Mouse (Mus musculus) neural tube, embryonic 12.5 days (tissue): ENCODE data around the gene Anpep. TPM values are rescaled to one million over a fixed set of nuclear protein-coding genes. Genes with fewer than 3 reads are reported as not detected.

Experiments
- ATAC-seq: fragments of 200-750 bp; cut with Nextera tagmentation; 2 replicates; pipeline ENCODE4 v1.8.0; 2017; ENCODE audit warnings: low read depth, mild to moderate bottlenecking, moderate TSS enrichment, moderate library complexity; ENCODE audit not compliant: low FRiP score
- H3K27ac ChIP-seq: fragments of 300-500 bp; sonication (generic); 2 replicates; pipeline ENCODE4 v1.5.1; 2016
- H3K27me3 ChIP-seq: fragments of 300-500 bp; sonication (generic); replicated peaks from 2 replicates; pipeline ENCODE4 v1.6.1; 2016; ENCODE audit warnings: mild to moderate bottlenecking
- H3K36me3 ChIP-seq: fragments of 300-500 bp; sonication (generic); 2 replicates; pipeline ENCODE4 v1.6.1; 2016; ENCODE audit warnings: mild to moderate bottlenecking
- H3K4me1 ChIP-seq: fragments of 300-500 bp; sonication (generic); 2 replicates; pipeline ENCODE4 v1.6.1; 2016
- H3K4me2 ChIP-seq: fragments of 300-500 bp; sonication (generic); replicated peaks from 2 replicates; pipeline ENCODE4 v1.6.1; 2016; ENCODE audit warnings: mild to moderate bottlenecking
- H3K4me3 ChIP-seq: fragments of 300-500 bp; sonication (generic); 2 replicates; pipeline ENCODE4 v1.5.1; 2016
- H3K9ac ChIP-seq: fragments of 300-500 bp; sonication (generic); 2 replicates; pipeline ENCODE4 v1.6.1; 2016; ENCODE audit warnings: mild to moderate bottlenecking
- H3K9me3 ChIP-seq: fragments of 300-500 bp; sonication (generic); 2 replicates; pipeline ENCODE4 v1.6.1; 2016; ENCODE audit warnings: mild to moderate bottlenecking
- WGBS: fragments of 180-500 bp; shearing (Covaris S2); methylation state at CpG from one replicate; pipeline ENCODE4 v1.1.7; 2016; 5-methylcytosine and 5-hydroxymethylcytosine counted together
- polyA plus RNA-seq: library from polyadenylated mRNA; unstranded; fragments of >200 nt; fragmentation: Nextera tagmentation; extraction: Ambion mirVana; gene quantifications from 2 replicates; pipeline ENCODE4 v1.2.1, GENCODE M21; 2016

Anpep gene
- polyA plus RNA-seq, 1 experiment from 2014 or later, result 6.7 TPM

DNA sequence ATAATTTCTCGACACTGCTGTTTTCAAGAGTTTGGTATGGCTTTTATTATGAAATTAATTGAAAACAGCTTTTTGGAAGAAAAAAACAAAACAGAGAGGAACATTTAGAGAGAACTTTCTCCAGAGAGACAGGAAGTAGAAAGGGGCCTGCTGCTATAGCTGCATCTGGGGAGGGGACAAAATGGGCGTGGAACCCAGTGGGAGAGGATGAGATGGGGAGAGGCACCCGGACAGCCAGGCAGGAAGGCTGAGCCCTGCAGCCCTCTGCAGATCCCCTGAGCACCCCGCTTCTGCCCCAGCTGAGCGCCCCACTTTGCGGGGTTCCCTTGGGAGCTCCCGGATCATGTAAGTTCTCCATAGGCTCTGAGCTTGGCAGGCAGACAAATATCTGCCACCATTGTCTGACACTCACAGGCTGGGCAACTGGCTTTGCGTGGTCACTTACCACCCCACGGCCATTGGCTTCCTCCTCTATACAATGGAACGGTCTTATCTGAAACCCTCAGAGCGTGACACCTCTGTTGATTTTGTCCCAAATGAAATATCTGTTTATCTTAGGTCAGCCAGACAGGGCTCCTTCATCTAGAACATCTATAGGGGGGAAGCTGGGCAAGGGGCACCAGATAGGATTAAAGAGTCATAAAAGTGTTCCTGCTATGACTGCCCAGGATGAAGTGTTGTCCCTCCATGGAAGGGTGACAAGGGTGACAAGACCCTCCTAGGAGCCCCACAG is 2.5 kb downstream of the Anpep start:
- H3K4me1 ChIP-seq, result no peaks in the 10 kb centered on the region
- no peak overlapping the region for H3K4me3 ChIP-seq
- no peaks in the 10 kb centered on the region for H3K27me3 ChIP-seq
- H3K9me3 ChIP-seq, result no peaks in the 10 kb centered on the region
- no peak overlapping the region for H3K27ac ChIP-seq
- no peak for ATAC-seq
- no peaks in the 10 kb centered on the region for H3K36me3 ChIP-seq
- no peak overlapping the region for H3K9ac ChIP-seq
- WGBS, result 81% methylated on average over 11 of the region's 11 CpGs
- no peak overlapping the region for H3K4me2 ChIP-seq

DNA sequence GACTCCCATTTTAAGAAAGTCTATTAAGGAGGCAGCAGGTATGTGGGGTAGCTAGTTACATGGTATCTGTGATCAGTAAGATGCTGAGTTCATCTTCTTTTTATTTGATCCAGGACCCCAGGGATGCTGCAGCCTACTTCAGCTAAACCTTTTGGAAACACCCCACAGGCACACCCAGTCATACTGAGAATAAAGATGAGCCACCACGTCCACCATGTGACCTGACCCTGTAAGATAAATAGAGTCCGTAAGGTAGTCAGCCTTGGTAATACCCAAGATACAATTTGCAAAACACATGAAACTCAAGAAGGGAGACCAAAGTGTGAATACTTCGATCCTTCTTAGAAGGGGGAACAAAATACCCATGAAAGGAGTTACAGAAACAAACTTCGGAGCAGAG is 4.6 kb downstream of the Anpep start:
- WGBS, result 83% methylated on average over 4 of the region's 4 CpGs
- Histone ChIP-seq H3K36me3 (no peaks in the 10 kb centered on the region), H3K9me3 (no peaks in the 10 kb centered on the region)

DNA sequence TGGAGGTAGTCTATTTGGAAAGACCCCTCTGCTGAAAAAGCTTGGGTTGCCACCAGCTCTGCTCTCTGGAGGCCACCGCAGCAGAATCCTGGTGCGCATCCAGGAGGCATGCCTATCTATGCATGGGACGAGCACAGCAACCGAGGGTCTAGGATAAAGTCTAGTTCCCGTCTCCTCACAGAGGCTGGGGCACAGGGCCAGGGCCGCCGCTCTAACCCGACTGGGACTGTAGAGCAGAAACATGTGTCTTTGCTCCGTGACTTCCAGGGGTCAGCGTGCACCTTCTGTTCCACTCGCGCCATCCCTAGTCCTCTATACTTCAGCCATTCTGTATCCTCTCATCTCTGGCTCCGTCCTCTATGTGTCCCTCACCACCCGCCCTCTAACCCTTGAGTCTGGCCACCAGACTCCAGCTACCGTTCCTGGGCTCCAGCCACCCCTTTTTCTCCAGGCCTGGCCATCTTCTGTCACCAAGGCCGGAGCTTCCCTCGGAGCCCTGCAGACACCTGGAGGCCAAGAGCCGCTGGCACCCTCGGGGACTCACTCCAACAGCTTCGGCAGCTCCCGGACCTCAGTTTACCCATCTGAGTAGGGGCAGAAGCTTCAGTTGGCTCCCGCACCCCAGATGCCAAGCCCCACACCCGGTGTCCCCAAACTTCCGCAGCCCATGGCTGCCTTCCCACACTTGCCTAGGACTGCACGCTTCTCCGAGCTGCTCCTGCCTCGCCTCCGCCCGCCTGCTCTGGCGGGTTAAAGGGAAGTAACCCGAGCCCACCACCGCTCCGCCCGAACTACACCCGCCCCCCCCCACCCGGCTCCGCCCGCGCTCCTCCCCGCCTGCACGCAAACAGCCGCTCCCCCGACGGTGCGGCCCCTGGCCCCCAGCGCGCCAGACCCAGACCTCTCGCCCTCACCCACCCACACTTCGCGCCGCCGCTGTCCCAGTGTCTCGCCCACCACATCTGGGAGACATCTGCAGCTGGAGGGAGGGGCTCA is 13.1 kb downstream of the Anpep start:
- no peak for ATAC-seq
- H3K4me3 ChIP-seq, result peak overlapping the region; percentile 31
- peaks cover 28% of the 10 kb centered on the region for H3K27me3 ChIP-seq
- no peaks in the 10 kb centered on the region for H3K36me3 ChIP-seq
- H3K4me2 ChIP-seq, result peak overlapping the region; percentile 62
- H3K27ac ChIP-seq, result no peak overlapping the region
- WGBS, result 10% methylated on average over 52 of the region's 53 CpGs
- no peak overlapping the region; the same call in 1 of the 2 replicates for H3K9ac ChIP-seq
- H3K9me3 ChIP-seq, result no peaks in the 10 kb centered on the region
- peaks cover 8% of the 10 kb centered on the region; the same call in 1 of the 2 replicates for H3K4me1 ChIP-seq

More for the DNA sequence above, 4.6 kb downstream of the Anpep start:
- no peaks in the 10 kb centered on the region for H3K4me1 ChIP-seq
- H3K4me2 ChIP-seq, result no peak overlapping the region
- H3K4me3 ChIP-seq, result no peak overlapping the region
- no peak overlapping the region for H3K9ac ChIP-seq
- no peaks in the 10 kb centered on the region for H3K27me3 ChIP-seq
- H3K27ac ChIP-seq, result no peak overlapping the region
- no peak for ATAC-seq

DNA sequence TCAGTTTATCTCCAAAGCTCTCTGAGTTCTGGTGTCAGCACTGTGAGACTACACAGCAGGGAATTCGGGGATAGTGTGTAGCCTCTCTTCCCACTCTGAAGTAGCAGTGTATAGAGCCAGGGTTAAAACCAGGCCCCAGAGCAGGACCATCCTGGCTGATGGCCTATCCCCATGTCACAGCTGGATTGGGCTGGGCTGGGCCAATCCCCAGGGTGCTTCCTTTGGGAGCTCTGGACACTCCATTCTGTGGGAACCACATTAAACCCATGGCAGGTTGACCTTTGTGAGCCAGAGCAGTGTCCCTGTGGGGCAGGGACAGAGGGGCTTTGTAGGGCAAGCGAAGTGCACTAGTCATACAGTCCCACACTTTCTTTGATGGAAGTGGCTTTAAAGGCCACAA is 14.5 kb downstream of the Anpep start:
- ATAC-seq, result no peak

DNA sequence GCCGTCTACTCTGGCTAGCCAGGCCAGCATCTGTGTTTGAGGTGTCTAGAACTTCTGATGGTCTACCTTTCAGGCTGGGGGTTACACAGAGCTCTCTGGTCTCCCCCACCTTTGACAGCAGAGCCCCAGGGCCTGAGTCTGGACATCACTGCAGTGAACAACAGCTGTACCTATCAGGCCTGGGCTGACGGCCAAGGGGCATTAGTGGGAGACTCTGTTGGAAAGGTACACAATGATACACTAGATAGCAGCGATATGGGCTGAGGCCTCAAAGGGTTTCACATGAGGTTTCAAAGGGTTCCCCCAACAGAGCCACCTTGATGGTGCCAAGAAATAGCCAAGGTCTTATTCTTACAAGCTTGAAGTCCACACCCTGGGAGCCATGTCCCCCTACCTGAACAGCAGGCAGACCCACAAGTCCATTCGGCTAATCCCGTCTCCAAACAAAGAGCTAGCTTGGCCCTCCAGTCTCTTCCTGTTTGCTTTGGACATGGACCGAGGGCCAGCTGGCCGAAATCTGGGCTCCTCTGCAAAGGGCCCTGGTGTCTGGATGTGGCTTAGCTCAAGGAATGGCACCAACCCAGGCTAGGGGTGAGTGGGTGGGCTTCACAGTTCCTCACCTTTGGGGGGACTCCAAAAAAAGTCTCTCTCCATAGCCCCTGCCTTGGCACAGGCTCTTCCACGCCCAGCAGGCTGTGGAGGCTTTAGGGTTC is 16.6 kb downstream of the Anpep start:
- H3K27me3 ChIP-seq, result peaks cover 25% of the 10 kb centered on the region
- no peak overlapping the region for H3K4me2 ChIP-seq
- 83% methylated on average over 8 of the region's 8 CpGs for WGBS
- ATAC-seq, result no peak
- no peak overlapping the region for H3K9ac ChIP-seq
- no peak overlapping the region for H3K27ac ChIP-seq
- H3K4me1 ChIP-seq, result peaks cover 8% of the 10 kb centered on the region; the same call in 1 of the 2 replicates
- H3K9me3 ChIP-seq, result no peaks in the 10 kb centered on the region
- H3K36me3 ChIP-seq, result no peaks in the 10 kb centered on the region
- H3K4me3 ChIP-seq, result no peak overlapping the region

More for the DNA sequence above, 14.5 kb downstream of the Anpep start:
- Histone ChIP-seq H3K9ac (no peak overlapping the region), H3K27me3 (peaks cover 28% of the 10 kb centered on the region), H3K27ac (no peak overlapping the region), H3K4me3 (no peak overlapping the region), H3K36me3 (no peaks in the 10 kb centered on the region), H3K4me1 (peaks cover 8% of the 10 kb centered on the region; the same call in 1 of the 2 replicates), H3K4me2 (no peak overlapping the region), H3K9me3 (no peaks in the 10 kb centered on the region)
- WGBS, result 71% methylated on average over 2 of the region's 2 CpGs

DNA sequence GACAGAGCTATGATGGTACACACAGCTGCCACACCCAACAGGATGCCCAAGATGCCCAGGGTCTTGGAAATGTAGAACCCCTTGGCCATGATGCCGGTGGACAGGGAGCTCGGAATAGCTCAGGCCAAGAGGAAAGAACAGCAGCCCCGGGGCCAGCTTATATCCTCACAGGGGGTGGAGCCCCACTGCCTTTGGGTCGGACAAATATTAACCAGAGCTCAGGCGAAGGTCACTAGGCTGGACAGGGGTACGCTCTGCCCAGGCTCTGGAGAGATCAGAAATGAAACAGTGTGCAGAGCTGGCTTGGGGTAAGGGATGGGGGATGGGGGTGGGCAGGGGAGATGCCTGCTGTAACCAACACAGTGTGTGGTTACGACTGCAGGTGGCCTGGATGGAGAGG is 18.7 kb downstream of the Anpep start:
- Histone ChIP-seq H3K36me3 (no peaks in the 10 kb centered on the region), H3K9ac (no peak overlapping the region), H3K9me3 (no peaks in the 10 kb centered on the region), H3K4me1 (no peaks in the 10 kb centered on the region), H3K27ac (no peak overlapping the region), H3K4me2 (no peak overlapping the region), H3K27me3 (peaks cover 9% of the 10 kb centered on the region), H3K4me3 (no peak overlapping the region)
- ATAC-seq, result no peak
- 48% methylated on average over 7 of the region's 7 CpGs for WGBS

DNA sequence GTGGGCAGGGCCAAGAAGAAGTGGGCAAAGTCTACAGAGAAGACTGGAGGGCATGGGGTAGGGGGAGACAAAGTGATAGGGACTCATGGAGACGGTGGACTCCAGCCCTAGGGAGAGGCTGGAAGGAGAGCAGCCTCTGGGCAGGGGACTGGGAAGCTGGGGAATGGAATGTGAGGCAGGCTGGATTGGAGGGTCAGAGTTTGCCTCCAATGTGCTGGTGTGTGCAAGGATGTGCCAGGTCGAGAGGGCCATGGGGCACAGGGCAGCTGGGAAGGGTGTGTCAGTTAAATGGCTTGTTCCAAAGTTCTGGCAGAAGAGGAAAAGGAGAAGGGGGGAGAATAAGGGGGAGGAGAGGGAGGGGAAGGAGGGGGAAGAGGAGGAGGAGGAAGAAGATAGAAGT is 23.6 kb downstream of the Anpep start:
- H3K4me2 ChIP-seq, result no peak overlapping the region
- H3K9ac ChIP-seq, result no peak overlapping the region
- H3K36me3 ChIP-seq, result no peaks in the 10 kb centered on the region
- H3K27me3 ChIP-seq, result no peaks in the 10 kb centered on the region
- H3K4me1 ChIP-seq, result no peaks in the 10 kb centered on the region
- no peak for ATAC-seq
- H3K27ac ChIP-seq, result no peak overlapping the region
- no peaks in the 10 kb centered on the region for H3K9me3 ChIP-seq
- H3K4me3 ChIP-seq, result no peak overlapping the region
- WGBS, result 83% methylated on average over 2 of the region's 2 CpGs

DNA sequence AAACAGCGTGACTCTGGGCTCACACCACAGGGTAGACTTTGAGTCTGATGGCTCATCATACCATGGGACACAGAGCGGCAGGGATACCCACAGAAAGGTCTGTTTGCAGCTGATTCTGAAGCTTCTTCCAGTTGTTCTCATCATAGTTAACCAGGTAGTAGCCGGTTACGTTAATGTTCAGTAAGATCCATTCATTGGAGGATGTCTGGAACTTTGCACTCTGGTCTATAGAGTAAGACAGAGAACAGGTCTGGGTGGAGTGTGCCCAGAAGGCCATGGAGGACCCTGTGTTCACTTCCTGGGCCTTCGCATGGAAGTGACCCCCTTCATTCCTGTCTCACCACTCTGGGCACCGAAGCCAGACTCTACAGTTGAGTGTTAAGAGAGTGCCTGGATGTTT is 25.7 kb downstream of the Anpep start:
- Histone ChIP-seq H3K27me3 (no peaks in the 10 kb centered on the region), H3K27ac (no peak overlapping the region), H3K4me2 (no peak overlapping the region), H3K9ac (no peak overlapping the region), H3K9me3 (no peaks in the 10 kb centered on the region), H3K4me1 (no peaks in the 10 kb centered on the region), H3K4me3 (no peak overlapping the region), H3K36me3 (no peaks in the 10 kb centered on the region)
- 95% methylated on average over 6 of the region's 6 CpGs for WGBS
- ATAC-seq, result no peak

DNA sequence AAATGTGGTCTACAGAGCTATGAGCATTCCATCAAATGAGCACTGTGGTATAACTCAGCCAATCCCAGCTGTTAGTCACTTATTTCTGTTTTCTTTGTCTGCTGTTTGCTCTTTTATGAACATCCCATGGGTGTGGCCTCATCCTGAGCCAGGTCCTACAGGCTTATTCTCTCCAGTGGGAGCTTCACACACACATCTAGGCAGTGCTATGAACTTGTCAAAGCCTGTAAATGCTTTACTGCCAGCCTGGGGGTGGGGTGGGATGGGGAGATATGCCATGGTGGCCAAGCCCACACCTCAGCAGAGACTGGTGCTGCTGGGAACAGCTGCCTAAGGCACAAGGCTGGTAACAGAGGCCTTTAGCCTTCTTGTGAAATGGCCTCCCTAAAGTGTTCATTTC is 27.9 kb downstream of the Anpep start:
- no peaks in the 10 kb centered on the region for H3K36me3 ChIP-seq
- no peaks in the 10 kb centered on the region for H3K9me3 ChIP-seq
- no peaks in the 10 kb centered on the region for H3K4me1 ChIP-seq
- H3K4me3 ChIP-seq, result no peak overlapping the region
- H3K27me3 ChIP-seq, result no peaks in the 10 kb centered on the region
- H3K27ac ChIP-seq, result no peak overlapping the region
- H3K4me2 ChIP-seq, result no peak overlapping the region
- no peak overlapping the region for H3K9ac ChIP-seq
- ATAC-seq, result no peak

DNA sequence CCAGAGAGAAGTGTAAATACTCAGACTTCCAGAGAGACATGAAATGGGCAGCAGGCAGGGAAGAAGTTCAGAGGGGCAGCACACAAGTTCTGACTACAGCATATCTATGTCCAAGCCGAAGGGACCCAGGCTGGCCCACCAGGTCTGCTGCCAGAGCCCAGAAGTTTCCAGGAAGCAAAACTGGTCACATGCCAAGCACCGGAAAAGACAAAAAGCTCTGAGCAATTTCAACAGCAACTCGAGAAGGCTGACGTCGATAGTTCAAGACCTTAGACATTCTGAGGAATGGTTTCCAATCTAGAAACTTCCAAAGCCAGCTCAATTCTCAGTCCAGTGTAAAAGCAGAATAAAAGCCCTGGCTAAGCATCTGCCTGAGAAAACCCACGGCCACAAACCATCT is 29.3 kb downstream of the Anpep start:
- no peaks in the 10 kb centered on the region for H3K36me3 ChIP-seq
- 86% methylated on average over 6 of the region's 6 CpGs for WGBS
- no peaks in the 10 kb centered on the region for H3K27me3 ChIP-seq
- H3K9me3 ChIP-seq, result no peaks in the 10 kb centered on the region
- H3K4me1 ChIP-seq, result no peaks in the 10 kb centered on the region
- no peak overlapping the region for H3K4me2 ChIP-seq
- ATAC-seq, result no peak
- H3K4me3 ChIP-seq, result no peak overlapping the region
- no peak overlapping the region for H3K9ac ChIP-seq
- no peak overlapping the region for H3K27ac ChIP-seq

DNA sequence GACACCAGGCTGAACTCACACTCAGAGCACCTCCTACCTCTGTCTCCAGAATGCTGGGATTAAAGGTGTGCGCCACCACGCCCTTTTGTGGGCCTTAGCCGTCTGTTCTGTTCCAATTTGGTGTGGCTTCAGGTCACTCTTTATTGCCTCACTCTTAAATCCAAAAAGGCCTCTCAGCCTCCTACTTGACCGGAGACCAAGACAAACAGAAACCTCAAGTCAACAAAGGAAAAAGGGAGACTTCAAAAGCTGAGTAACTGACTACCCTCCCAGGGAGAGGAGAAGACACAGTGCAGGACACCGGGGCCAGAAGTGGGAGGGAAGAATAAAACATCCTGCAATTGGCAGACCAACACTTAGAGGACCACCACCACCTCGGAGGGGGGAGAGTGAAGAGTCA is 29.7 kb downstream of the Anpep start:
- no peak for ATAC-seq
- Histone ChIP-seq H3K9ac (no peak overlapping the region), H3K4me3 (no peak overlapping the region), H3K27me3 (no peaks in the 10 kb centered on the region), H3K9me3 (no peaks in the 10 kb centered on the region), H3K27ac (no peak overlapping the region), H3K4me1 (no peaks in the 10 kb centered on the region), H3K36me3 (no peaks in the 10 kb centered on the region), H3K4me2 (no peak overlapping the region)
- 65% methylated on average over 6 of the region's 6 CpGs for WGBS

DNA sequence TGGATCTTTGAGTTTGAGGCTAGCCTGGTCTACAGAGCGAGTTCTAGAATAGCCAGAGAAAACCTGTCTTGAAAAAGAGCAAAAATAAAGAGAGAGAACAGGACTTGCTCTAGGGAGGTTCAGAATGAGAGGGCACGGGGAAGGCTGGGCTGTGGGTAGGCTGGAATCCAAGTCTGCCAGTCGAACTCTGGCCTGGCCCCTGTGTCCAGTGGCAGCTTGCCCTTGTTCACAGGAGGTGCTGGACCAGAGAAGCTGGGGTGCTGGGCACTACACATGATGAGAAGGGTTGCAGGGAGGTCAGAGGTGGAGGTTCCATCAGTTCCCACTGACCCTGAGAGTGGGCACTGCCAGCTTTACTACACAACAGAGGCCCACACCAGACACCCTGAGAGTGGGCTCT is 32.5 kb downstream of the Anpep start:
- H3K4me2 ChIP-seq, result no peak overlapping the region
- no peak overlapping the region for H3K27ac ChIP-seq
- H3K36me3 ChIP-seq, result no peaks in the 10 kb centered on the region
- H3K27me3 ChIP-seq, result no peaks in the 10 kb centered on the region
- no peaks in the 10 kb centered on the region for H3K9me3 ChIP-seq
- 77% methylated on average over 3 of the region's 3 CpGs for WGBS
- H3K4me3 ChIP-seq, result no peak overlapping the region
- no peak overlapping the region for H3K9ac ChIP-seq
- ATAC-seq, result no peak
- H3K4me1 ChIP-seq, result no peaks in the 10 kb centered on the region
